In genomic region chr15:61690425-61690824, GRCm38 (mm10) we compare ENCODE assay signal across 9 mouse cellular contexts.
DNase-seq lines count a peak whose midpoint lies in the region; ATAC-seq and TF ChIP-seq lines count a peak whose summit lies in the region.
"Had no signal": no experiment of that assay in that cellular context is flagged by ENCODE, and none has a peak within 500 bp of the region (broad histone marks: within the 10 kb centered on the region; RNA-seq: fewer than 3 reads in every experiment).

No protein-coding gene starts in this region.

- TF ChIP-seq CTCF in forebrain, postnatal 0 days (IDR thresholded peaks at IDR 0.05; ENCODE audit: low read depth) = peak; percentile 12; the same call in 1 of the 2 replicates

- no peaks in the 10 kb centered on the region for H3K36me3 ChIP-seq in forebrain, postnatal 0 days (ENCODE audit: insufficient read depth)

- H3K27ac ChIP-seq in forebrain, postnatal 0 days (ENCODE audit: low read depth, low read length) = 0 out of 2 replicates have a peak overlapping the region, but pooled peaks have one; percentile 29

- H3K27me3 ChIP-seq in forebrain, postnatal 0 days (ENCODE audit: insufficient read depth, low read length) = no peaks in the 10 kb centered on the region

- peak overlapping the region; percentile 5; the same call in 1 of the 2 replicates for H3K4me2 ChIP-seq in forebrain, postnatal 0 days (ENCODE audit: low read depth)

- DNase-seq in kidney, postnatal 10 days = peak; percentile 12
- no peak for DNase-seq in kidney, adult 11 months
- DNase-seq in forebrain, postnatal 0 days = peak; percentile 61
- peak; percentile 19 to 35 for DNase-seq in layer of hippocampus, postnatal 36 days
- DNase-seq in right cerebral cortex, postnatal 14 days = peak; percentile 36
- DNase-seq in ovary, adult 18-20 months (ENCODE audit: low spot score) = no peak
- DNase-seq in adrenal gland, postnatal 4 days (ENCODE audit: low spot score in 2 of 2) = no peak

- H3K4me1 ChIP-seq in forebrain, postnatal 0 days (ENCODE audit: insufficient read depth) = no peaks in the 10 kb centered on the region

- no peak overlapping the region for H3K4me3 ChIP-seq in forebrain, postnatal 0 days (ENCODE audit: low read depth, low read length)
- H3K4me3 ChIP-seq: erythroblast, embryonic 14.5 days had no signal

- ATAC-seq in forebrain, postnatal 0 days = peak; percentile 48
- ATAC-seq in megakaryocyte progenitor cell, adult 5-6 weeks (replicated peaks; ENCODE audit: poor library complexity) = no peak

- 61% methylated on average over 13 of the region's 13 CpGs for WGBS in forebrain, postnatal 0 days

- no peak overlapping the region for H3K9ac ChIP-seq in forebrain, postnatal 0 days

- no peaks in the 10 kb centered on the region for H3K9me3 ChIP-seq in forebrain, postnatal 0 days (ENCODE audit: low read length)

Comparison
In these comparisons a context has a peak if more than half of its experiments do, and no peak if none do; other contexts are left out.
1. DNase-seq: peak in kidney, postnatal 10 days (single experiment), forebrain, postnatal 0 days (single experiment), layer of hippocampus, postnatal 36 days (2 of 2) and right cerebral cortex, postnatal 14 days (single experiment); none in kidney, adult 11 months (single experiment), ovary, adult 18-20 months (single experiment) and adrenal gland, postnatal 4 days (0 of 2).